Mouse (Mus musculus) heart, postnatal 10 days (tissue): ENCODE data around the gene Utp3. TPM values are rescaled to one million over a fixed set of nuclear protein-coding genes. Genes with fewer than 3 reads are reported as not detected.
"Not testable (repeated sequence)": the region's sequence is repeated elsewhere in the genome, so short reads cannot be mapped to it uniquely, and the experiment has no call there.

Experiments
- DNase-seq, 2 experiments: peaks; one replicate each; pipeline ENCODE4 v3.0.0; 2021
- intact Hi-C: fragments of 180-260 bp; cut with DNase I; formaldehyde crosslinking; loops from one replicate; pipeline ENCODE4 v1.15.1; 2025
- total RNA-seq, 2 experiments: library from RNA; stranded (reverse); gene quantifications; 2 replicates each; pipeline ENCODE4 v1.2.3; 2021

The Utp3 gene
- total RNA-seq, result 10 to 100 TPM; 21.5 to 21.9 TPM

- intact Hi-C loops, result loop anchor here (5.0 kb wide), 1 partner anchor 168 kb away; the partner anchor contains the start of gene Mob1b
Observed at GRCm38 (mm10) chr5:88554086-88554886, at the start of gene Utp3. TSS of gene Utp3 (plus strand) at chr5:88554462.

GRCm38 (mm10) chr5:88508555-88508954, 45.7 kb upstream of the Utp3 start:
- intact Hi-C loops, result no loop called here
- no peak for DNase-seq

More at GRCm38 (mm10) chr5:88554086-88554886, at the start of gene Utp3:
- DNase-seq, result peak; percentile 98 to 99

- no peak for DNase-seq
- intact Hi-C loops, result no loop called here
Observed at GRCm38 (mm10) chr5:88508990-88509389, 45.3 kb upstream of the Utp3 start.

DNA sequence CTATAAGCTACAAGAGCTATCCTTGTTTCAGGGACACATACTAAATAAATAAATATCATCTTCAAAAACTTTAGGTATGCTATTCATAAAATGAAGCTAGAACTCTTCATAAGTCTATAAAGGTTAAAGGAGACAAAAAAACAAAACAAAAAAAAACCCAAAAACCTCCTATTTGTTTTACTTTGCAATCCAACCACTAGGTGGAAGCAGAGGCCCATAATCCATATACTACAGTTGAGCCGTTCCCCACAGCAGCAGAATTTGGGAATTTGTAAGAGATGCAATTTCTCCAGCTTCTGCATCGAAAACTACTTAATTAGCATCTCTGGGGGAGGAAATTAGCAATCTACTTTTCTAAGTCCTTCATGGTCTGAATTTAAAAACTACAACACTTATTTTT, 35.0 kb upstream of the Utp3 start:
- peak; percentile 30 to 63 for DNase-seq
- intact Hi-C loops, result no loop called here

- intact Hi-C loops, result no loop called here
- DNase-seq, result no peak
Observed at GRCm38 (mm10) chr5:88527657-88528056, 26.6 kb upstream of the Utp3 start, which contains the start of gene Jchain. TSS of gene Jchain (minus strand) at chr5:88527891.

- intact Hi-C loops, result no loop called here
- no peak for DNase-seq
Observed at GRCm38 (mm10) chr5:88530908-88531307, 23.4 kb upstream of the Utp3 start.

- DNase-seq, result no peak
- intact Hi-C loops, result no loop called here
Observed at GRCm38 (mm10) chr5:88534697-88535096, 19.6 kb upstream of the Utp3 start.

DNA sequence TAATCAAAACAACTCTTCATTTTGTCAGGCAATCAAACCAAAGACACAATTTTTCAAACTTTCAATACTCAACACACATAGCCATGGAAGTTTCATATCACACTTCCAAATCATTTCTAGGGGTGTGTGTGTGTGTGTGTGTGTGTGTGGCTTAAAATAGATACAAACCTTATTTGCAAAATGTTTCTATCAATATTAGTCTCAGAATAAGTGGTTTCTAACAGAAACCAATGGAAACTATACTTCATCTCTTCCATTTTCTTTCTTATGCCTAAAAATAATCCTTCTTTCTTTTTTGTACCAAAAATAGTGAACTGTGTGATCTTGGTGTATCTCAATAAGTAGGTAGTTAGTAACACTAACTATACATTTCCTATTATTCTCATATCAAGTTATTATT, 13.4 kb upstream of the Utp3 start:
- DNase-seq, result no peak
- intact Hi-C loops, result no loop called here

GRCm38 (mm10) chr5:88542651-88543282, 11.5 kb upstream of the Utp3 start:
- DNase-seq, result peak; percentile 59 to 77
- intact Hi-C loops, result no loop called here

- intact Hi-C loops, result not testable (repeated sequence)
Observed at GRCm38 (mm10) chr5:88544411-88544810, 9.9 kb upstream of the Utp3 start.

GRCm38 (mm10) chr5:88545536-88545935, 8.7 kb upstream of the Utp3 start:
- no peak for DNase-seq
- intact Hi-C loops, result no loop called here

More at GRCm38 (mm10) chr5:88544411-88544810, 9.9 kb upstream of the Utp3 start:
- not testable (repeated sequence) for DNase-seq

DNA sequence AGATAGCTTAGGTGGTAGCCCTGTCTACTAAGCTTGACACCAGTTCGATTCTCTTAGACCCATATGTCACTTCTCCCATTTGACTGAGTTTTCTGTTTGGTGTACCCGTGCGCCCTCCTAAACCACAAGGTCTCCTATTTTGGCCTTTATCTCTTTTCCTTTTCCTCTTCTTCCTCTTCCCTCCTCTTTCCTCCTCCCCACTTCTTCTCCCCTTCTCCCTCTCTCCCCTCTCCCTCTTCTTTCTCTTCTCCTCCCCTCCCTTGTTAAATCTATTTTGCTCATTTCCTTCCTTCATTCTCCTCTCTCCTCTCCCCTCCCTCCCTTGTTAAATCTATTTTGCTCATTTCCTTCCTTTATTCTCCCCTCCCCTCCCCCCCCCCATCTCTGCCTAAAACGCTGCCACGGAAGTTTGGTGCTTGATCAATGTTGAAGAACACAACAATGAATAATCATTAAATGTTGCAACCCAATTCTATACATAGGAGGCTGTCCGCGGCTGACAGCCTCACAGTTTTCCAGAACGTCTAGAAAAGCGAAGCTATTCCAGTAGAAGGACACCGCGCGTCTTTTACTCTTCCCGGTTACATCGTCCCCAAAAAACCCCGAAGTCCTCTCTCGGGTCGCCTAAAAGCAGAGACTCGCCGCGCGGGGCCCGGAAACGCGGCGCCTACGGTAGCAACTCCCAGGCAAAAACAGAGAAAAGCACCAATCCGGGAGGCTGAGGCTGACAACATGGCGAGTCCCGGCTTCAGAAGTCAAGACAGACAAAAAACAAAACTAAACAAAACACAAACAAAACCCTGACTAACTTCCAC, 784 bp upstream of the Utp3 start:
- DNase-seq, result no peak
- intact Hi-C loops, result loop anchor here (5.0 kb wide), 1 partner anchor 169 kb away; the partner anchor contains the start of gene Mob1b

- DNase-seq, result no peak
- intact Hi-C loops, result no loop called here
Observed at GRCm38 (mm10) chr5:88558991-88559390, 4.7 kb downstream of the Utp3 start.

DNA sequence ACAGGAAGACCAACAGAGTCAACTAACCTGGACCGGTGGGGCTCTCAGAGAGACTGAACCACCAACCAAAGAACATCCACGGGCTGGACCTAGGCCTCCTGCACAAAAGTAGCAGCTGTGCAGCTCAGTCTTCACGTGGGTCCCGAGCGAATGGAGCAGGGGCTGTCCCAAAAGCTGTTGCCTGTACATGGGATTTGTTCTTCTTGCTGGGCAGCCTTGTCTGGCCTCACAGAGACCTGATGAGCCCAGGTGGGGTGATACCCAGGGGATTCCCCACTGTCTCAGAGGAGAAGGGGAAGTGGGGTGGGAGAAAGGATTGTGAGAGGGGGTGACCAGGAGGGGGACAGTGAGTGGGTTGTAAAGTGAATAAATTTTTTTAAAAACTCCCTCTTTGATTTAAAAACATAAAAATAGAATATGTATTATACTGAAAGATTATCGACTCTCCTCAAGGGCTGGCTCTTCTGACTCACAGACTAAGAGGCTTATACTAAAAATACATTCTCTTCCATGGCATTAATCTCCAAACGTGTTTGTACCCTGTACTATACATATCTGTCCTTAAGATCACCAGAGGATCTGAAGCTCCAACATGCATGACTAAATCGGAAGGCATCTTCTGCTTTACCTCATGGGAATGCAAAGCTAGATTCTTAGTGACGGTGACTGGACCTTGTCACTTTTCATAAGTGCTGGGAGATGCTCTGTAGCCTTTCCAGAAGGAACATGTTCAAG, 7.0 kb downstream of the Utp3 start:
- intact Hi-C loops, result loop anchor here (10.0 kb wide), 1 partner anchor 204 kb away; the partner anchor contains the start of gene Dck
- no peak for DNase-seq

DNA sequence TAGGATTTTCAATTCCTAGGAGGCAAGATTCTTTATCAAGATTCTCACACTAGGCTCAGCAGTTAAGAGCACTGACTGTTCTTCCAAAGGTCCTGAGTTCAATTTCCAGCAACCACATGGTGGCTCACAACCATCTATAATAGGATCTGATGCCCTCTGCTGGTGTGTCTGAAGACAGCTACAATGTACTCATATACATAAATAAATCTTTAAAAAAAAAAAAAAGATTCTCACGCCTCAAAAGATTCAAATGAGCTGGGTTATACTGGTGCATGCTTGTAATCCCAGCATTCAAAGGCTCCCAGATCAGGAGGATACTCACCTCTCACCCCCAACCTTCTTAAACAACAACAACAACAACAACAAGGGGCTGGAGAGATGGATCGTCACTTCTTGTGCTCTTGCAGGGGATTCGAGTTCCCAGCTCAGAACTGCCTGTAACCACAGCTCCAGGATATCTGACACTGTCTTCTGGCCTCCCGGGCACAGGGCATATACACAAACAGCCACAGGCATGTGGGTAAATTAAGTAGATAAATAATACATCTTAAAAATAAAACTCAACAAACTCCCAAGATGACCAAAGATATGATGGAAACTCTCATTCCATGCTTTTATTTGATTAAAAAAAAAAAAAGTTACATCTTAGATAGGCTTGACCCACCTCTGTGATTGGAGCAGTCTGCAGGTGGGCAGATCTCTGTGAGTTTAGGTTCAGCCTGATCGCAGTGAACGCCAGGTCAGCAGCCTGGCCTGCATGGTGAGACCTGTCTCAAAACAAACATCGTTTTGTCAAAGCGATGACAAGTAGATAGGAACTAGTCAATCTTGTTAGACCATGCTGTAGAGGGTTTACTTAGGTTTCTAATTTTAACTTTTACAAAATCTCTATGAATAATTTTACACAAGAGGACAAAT, 8.9 kb downstream of the Utp3 start:
- DNase-seq, result no peak
- intact Hi-C loops, result loop anchor here (10.0 kb wide), 1 partner anchor 202 kb away; the partner anchor contains the start of gene Dck

GRCm38 (mm10) chr5:88564501-88565147, 10.4 kb downstream of the Utp3 start, which contains the start of gene Rufy3:
TSS of gene Rufy3 (plus strand) at chr5:88565040.
- DNase-seq, result peak; percentile 89 to 91
- intact Hi-C loops, result loop anchor here (5.0 to 10.0 kb wide), 3 partner anchors 63 to 200 kb away; partner anchors contain the start of genes Dck and Grsf1

- intact Hi-C loops, result loop anchor here (5.0 to 10.0 kb wide), 3 partner anchors 62 to 199 kb away; partner anchors contain the start of genes Dck and Grsf1
- DNase-seq, result peak; percentile 80 to 85
Observed at GRCm38 (mm10) chr5:88565148-88566033, 11.1 kb downstream of the Utp3 start.
